Mouse (Mus musculus): ENCODE data around the gene Bsph1. TPM values are rescaled to one million over a fixed set of nuclear protein-coding genes. Genes with fewer than 3 reads are reported as not detected.
"Not testable (repeated sequence)": the region's sequence is repeated elsewhere in the genome, so short reads cannot be mapped to it uniquely, and the experiment has no call there.

The Bsph1 gene
- not detected in 2 replicates for polyA plus RNA-seq (2012; rRNA removed)

- H3K27ac ChIP-seq (ENCODE audit: insufficient read depth, low read length); H3K4me1 ChIP-seq (ENCODE audit: control insufficient read depth, insufficient read depth, low read length); DNase-seq; H3K27me3 ChIP-seq (ENCODE audit: control insufficient read depth, insufficient read depth, low read length); H3K4me3 ChIP-seq (replicated peaks; ENCODE audit: insufficient read depth, low read depth, low read length): not testable (repeated sequence)
- 83% methylated on average over 1 of the region's 1 CpGs for whole genome bisulfite sequencing
Measured at GRCm38 (mm10) chr7:13450541-13450940, at the start of gene Bsph1. Gene Bsph1 (plus strand): TSS chr7:13450841.

GRCm38 (mm10) chr7:13511539-13511938 lies 60.9 kb downstream of the Bsph1 start:
- no peaks in the 10 kb centered on the region for H3K4me1 ChIP-seq (ENCODE audit: control insufficient read depth, insufficient read depth, low read length)
- DNase-seq = no peak
- WGBS = 68% methylated on average over 1 of the region's 1 CpGs
- TF ChIP-seq POLR2A (IDR thresholded peaks at IDR 0.05; ENCODE audit: borderline replicate concordance, insufficient read depth, low read length) = no peak
- TF ChIP-seq CTCF (IDR thresholded peaks at IDR 0.05; ENCODE audit: borderline replicate concordance, insufficient read depth, low read depth, low read length) = no peak
- no peak overlapping the region for H3K27ac ChIP-seq (ENCODE audit: insufficient read depth, low read length)
- no peak overlapping the region for H3K4me3 ChIP-seq (replicated peaks; ENCODE audit: insufficient read depth, low read depth, low read length)
- H3K27me3 ChIP-seq (ENCODE audit: control insufficient read depth, insufficient read depth, low read length) = no peaks in the 10 kb centered on the region

Other genes starting within 250 kb of the Bsph1 start
- gene Vmn1r89, start 237.8 kb upstream of the Bsph1 start, polyA plus RNA-seq (2012; rRNA removed) = not detected in 2 replicates
- 12.6 and 13.4 TPM in 2 replicates for gene Lig1, start 173.6 kb upstream of the Bsph1 start, polyA plus RNA-seq (2012; rRNA removed)
- gene Zswim9, start 172.1 kb upstream of the Bsph1 start, polyA plus RNA-seq (2012; rRNA removed) = 11.0 and 11.3 TPM in 2 replicates
- 0.46 and 0.82 TPM in 2 replicates for gene Pla2g4c, start 126.2 kb upstream of the Bsph1 start, polyA plus RNA-seq (2012; rRNA removed)
- gene Cabp5, start 52.7 kb upstream of the Bsph1 start, polyA plus RNA-seq (2012; rRNA removed) = 0.11 and 0.32 TPM in 2 replicates
- gene Bsph2, start 120.2 kb downstream of the Bsph1 start, polyA plus RNA-seq (2012; rRNA removed) = not detected in 2 replicates
- gene Sult2a5, start 173.1 kb downstream of the Bsph1 start, polyA plus RNA-seq (2012; rRNA removed) = not detected in 2 replicates